Mouse (Mus musculus): Measurements from ENCODE around the gene Cep295.
"Not testable (repeated sequence)": the region's sequence is repeated elsewhere in the genome, so short reads cannot be mapped to it uniquely, and the experiment has no call there.

Cep295 gene

GRCm38 (mm10) chr9:15306398-15307119 lies 51.0 kb downstream of the Cep295 start, which contains the start of gene 4931406C07Rik:
4931406C07Rik (minus strand) TSS chr9:15306448.
- DNase-seq (ENCODE audit: low read depth) = peak; percentile 37

- DNase-seq (ENCODE audit: low read depth) = peak; percentile 97
Observed at GRCm38 (mm10) chr9:15305503-15306397, 51.8 kb downstream of the Cep295 start, which contains the start of gene Taf1d. Taf1d (plus strand) TSS chr9:15306214.

- no peak for DNase-seq (ENCODE audit: low read depth)
Observed at GRCm38 (mm10) chr9:15302881-15303280, 54.7 kb downstream of the Cep295 start.

GRCm38 (mm10) chr9:15302006-15302405 lies 55.6 kb downstream of the Cep295 start:
- not testable (repeated sequence) for DNase-seq (ENCODE audit: low read depth)

GRCm38 (mm10) chr9:15301399-15301798 lies 56.2 kb downstream of the Cep295 start:
- no peak for DNase-seq (ENCODE audit: low read depth)

- DNase-seq (ENCODE audit: low read depth) = no peak
Observed at GRCm38 (mm10) chr9:15300056-15300455, 57.5 kb downstream of the Cep295 start.

- no peak for DNase-seq (ENCODE audit: low read depth)
Observed at GRCm38 (mm10) chr9:15298451-15298850, 59.1 kb downstream of the Cep295 start.

- DNase-seq (ENCODE audit: low read depth) = no peak
Observed at GRCm38 (mm10) chr9:15297112-15297511, 60.5 kb downstream of the Cep295 start.

- DNase-seq (ENCODE audit: low read depth) = no peak
Observed at GRCm38 (mm10) chr9:15289251-15289650, 68.3 kb downstream of the Cep295 start.

- DNase-seq (ENCODE audit: low read depth) = no peak
Observed at GRCm38 (mm10) chr9:15288402-15288801, 69.2 kb downstream of the Cep295 start.

- DNase-seq (ENCODE audit: low read depth) = no peak
Observed at GRCm38 (mm10) chr9:15287846-15288245, 69.7 kb downstream of the Cep295 start.

- peak; percentile 17 for DNase-seq (ENCODE audit: low read depth)
Observed at GRCm38 (mm10) chr9:15285443-15285842, 72.1 kb downstream of the Cep295 start.

GRCm38 (mm10) chr9:15280491-15280879 lies 77.1 kb downstream of the Cep295 start:
- DNase-seq (ENCODE audit: low read depth) = no peak

GRCm38 (mm10) chr9:15279649-15280490 lies 77.7 kb downstream of the Cep295 start, which contains the start of gene Med17:
Med17 (minus strand) TSS chr9:15279931.
- DNase-seq (ENCODE audit: low read depth) = peak; percentile 95

- no peak for DNase-seq (ENCODE audit: low read depth)
Observed at GRCm38 (mm10) chr9:15279139-15279648, 78.4 kb downstream of the Cep295 start.

- DNase-seq (ENCODE audit: low read depth) = no peak
Observed at GRCm38 (mm10) chr9:15278343-15278742, 79.2 kb downstream of the Cep295 start.

- no peak for DNase-seq (ENCODE audit: low read depth)
Observed at GRCm38 (mm10) chr9:15276855-15277254, 80.7 kb downstream of the Cep295 start.

GRCm38 (mm10) chr9:15273981-15274380 lies 83.6 kb downstream of the Cep295 start:
- no peak for DNase-seq (ENCODE audit: low read depth)
